Mouse (Mus musculus): ENCODE results near the gene H3f3b.

- TF ChIP-seq CTCF (conservative IDR thresholded peaks at IDR 0.05; ENCODE audit: low read length) (no peak), POU5F1 (IDR thresholded peaks at IDR 0.05; ENCODE audit: borderline replicate concordance, low read length) (no peak), NANOG (IDR thresholded peaks at IDR 0.05; ENCODE audit: borderline replicate concordance, low read length) (no peak)
These were observed 15.5 kb upstream of the H3f3b start for GRCm38 (mm10) chr11:116043286-116043685.
